Mouse (Mus musculus) liver, embryonic 16.5 days (tissue): ENCODE results near the gene Ajm1. TPM values are rescaled to one million over a fixed set of nuclear protein-coding genes. Genes with fewer than 3 reads are reported as not detected.
A peak's percentile ranks its signal among the peaks of the same experiment; 100 is the strongest.

ENCODE experiments used
- ATAC-seq: fragments of 200-750 bp; cut with Nextera tagmentation; 2 replicates; pipeline ENCODE4 v1.8.0; 2017; ENCODE audit warnings: low read depth, mild to moderate bottlenecking, moderate number of reproducible peaks, moderate library complexity
- H3K27ac ChIP-seq: fragments of 300-500 bp; sonication (generic); 2 replicates; pipeline ENCODE4 v1.5.1; 2014; ENCODE audit warnings: mild to moderate bottlenecking, low read length
- H3K27me3 ChIP-seq: fragments of 300-500 bp; sonication (generic); 2 replicates; pipeline ENCODE4 v1.6.1; 2014; ENCODE audit warnings: low read depth, low read length, mixed read lengths; ENCODE audit not compliant: control insufficient read depth, insufficient read depth
- H3K36me3 ChIP-seq: fragments of 300-500 bp; sonication (generic); 2 replicates; pipeline ENCODE4 v1.6.1; 2014; ENCODE audit warnings: mild to moderate bottlenecking; ENCODE audit not compliant: control insufficient read depth, insufficient read depth
- H3K4me1 ChIP-seq: fragments of 300-500 bp; sonication (generic); 2 replicates; pipeline ENCODE4 v1.6.1; 2014; ENCODE audit warnings: low read depth, low read length, mixed read lengths; ENCODE audit not compliant: control insufficient read depth
- H3K4me2 ChIP-seq: fragments of 300-500 bp; sonication (generic); 2 replicates; pipeline ENCODE4 v1.6.1; 2014; ENCODE audit warnings: low read depth, low read length, mixed read lengths
- H3K4me3 ChIP-seq: fragments of 300-500 bp; sonication (generic); 2 replicates; pipeline ENCODE4 v1.5.1; 2014; ENCODE audit warnings: low read depth, mild to moderate bottlenecking, low read length
- H3K9ac ChIP-seq: fragments of 300-500 bp; sonication (generic); 2 replicates; pipeline ENCODE4 v1.6.1; 2014; ENCODE audit warnings: low read depth, low read length
- H3K9me3 ChIP-seq: fragments of 300-500 bp; sonication (generic); replicated peaks from 2 replicates; pipeline ENCODE4 v1.6.1; 2016; ENCODE audit warnings: low read length; ENCODE audit not compliant: control insufficient read depth
- WGBS: fragments of 180-500 bp; shearing (Covaris S2); extraction: QIAGEN DNeasy Blood & Tissue Kit; methylation state at CpG from one replicate; pipeline ENCODE4 v1.1.7; 2014; ENCODE audit not compliant: insufficient replicate concordance; 5-methylcytosine and 5-hydroxymethylcytosine counted together
- polyA plus RNA-seq: library from polyadenylated mRNA; unstranded; fragments of >200 nt; fragmentation: Nextera tagmentation; extraction: Ambion mirVana; gene quantifications from 2 replicates; pipeline ENCODE4 v1.2.1, GENCODE M21; 2015

The Ajm1 gene
- polyA plus RNA-seq, 1 experiment from 2014 or later = 0.07 TPM

DNA sequence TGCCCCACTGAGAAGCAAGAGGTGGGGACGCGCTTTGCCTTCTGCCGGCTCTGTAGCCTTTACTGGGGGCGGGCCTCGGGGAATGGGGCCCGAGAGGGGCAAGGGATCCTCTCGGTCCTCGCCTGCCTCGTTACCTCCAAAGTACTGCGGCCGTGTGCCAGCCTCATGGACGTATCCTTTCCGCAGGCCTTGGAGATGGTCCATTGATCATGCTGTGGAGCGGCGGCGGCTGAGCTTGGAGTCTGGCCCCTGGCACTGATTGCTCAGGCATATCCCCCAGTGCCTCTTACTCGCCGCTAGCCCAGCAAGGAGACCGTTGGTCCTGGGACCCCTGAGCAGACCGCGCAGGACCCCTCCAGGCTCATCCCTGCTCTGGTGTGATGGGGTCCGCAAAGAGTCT lies 34.8 kb upstream of the Ajm1 start:
- Histone ChIP-seq H3K36me3 (no peaks in the 10 kb centered on the region), H3K27me3 (peaks cover 22% of the 10 kb centered on the region), H3K4me2 (no peak overlapping the region), H3K27ac (no peak overlapping the region), H3K4me1 (no peaks in the 10 kb centered on the region; the same call in 1 of the 2 replicates), H3K4me3 (no peak overlapping the region), H3K9ac (no peak overlapping the region), H3K9me3 (no peaks in the 10 kb centered on the region)
- no peak for ATAC-seq
- WGBS = 19% methylated on average over 22 of the region's 22 CpGs

DNA sequence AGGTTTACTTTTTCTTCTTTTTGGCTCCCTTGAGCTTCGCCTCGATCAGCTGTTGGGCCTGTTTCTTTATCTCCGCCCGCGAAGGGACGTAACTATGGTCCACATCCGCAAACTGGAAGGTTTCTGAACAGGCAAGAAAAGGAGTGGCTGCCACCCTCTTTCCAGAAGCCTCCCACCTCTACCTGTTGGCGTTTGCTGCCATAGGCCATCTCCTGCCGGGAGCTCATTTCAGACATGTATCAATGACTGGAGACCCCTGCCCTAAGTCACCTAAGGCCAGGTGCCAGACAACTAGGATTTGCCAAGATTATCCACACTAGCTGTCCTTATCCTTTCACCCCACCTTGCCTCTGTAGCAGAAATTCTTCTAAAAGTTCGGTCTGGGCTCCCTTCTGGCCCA lies 27.1 kb upstream of the Ajm1 start:
- Histone ChIP-seq H3K9ac (peak overlapping the region; percentile 90), H3K27ac (0 out of 2 replicates have a peak overlapping the region, but pooled peaks have one; percentile 30)
- WGBS = 51% methylated on average over 10 of the region's 10 CpGs

DNA sequence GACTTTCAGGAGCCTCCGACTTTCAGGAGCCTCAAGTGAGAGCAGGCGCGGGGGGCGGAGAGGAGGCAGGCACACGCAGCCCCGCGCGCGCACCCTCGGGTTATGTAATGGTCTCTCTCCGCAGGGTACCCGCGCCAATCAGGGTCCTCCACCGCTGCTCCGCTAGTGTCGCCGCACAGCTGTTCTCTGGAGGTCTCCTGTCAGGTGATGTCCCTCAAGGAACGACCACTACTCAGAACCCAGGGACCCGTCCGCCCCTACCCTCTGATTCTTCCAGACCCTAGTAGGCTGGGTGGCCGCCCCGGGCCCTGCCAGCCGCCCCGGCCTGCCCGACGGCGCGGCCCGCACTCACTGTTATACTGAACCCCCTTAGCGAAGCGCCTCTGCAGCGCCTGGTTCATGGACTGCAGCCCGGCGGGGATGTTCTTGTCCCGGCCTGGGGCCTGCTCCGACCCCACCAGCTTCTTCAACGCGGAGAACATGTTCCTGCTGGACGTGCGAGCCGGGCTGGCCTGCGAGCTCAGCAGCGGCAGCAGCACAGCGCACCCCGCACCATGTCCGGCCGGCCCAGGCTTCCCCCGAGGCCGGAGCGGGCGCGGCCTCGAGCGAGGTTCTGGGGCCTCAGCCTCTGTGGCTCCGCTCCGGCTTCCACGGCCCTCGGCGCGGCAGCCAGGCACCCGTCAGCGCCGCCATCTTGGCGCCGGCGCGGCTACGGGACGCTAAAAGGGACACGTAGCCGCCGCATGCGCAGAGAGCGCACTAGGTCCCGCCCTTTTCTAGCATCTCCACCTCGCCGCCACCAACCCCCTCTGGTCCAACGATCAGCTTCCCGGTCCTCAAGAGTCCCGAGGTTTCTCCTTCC lies 26.4 kb upstream of the Ajm1 start, which contains the start of gene Rabl6:
Gene Rabl6, minus strand, starts transcription at position 761 of the 862 bp plus-strand sequence.
- Histone ChIP-seq H3K4me3 (peak within 1 kb of the TSS; percentile 85), H3K27ac (peak within 1 kb of the TSS; percentile 82), H3K36me3 (no peaks in the 10 kb centered on the region), H3K4me1 (peaks cover 21% of the 10 kb centered on the region), H3K9ac (peak within 1 kb of the TSS; percentile 90), H3K27me3 (no peaks in the 10 kb centered on the region), H3K9me3 (no peaks in the 10 kb centered on the region), H3K4me2 (peak within 1 kb of the TSS; percentile 78)
- peak; percentile 88 for ATAC-seq
- WGBS = under 1% methylated on average over 75 of the region's 80 CpGs

More for the DNA sequence above, 27.1 kb upstream of the Ajm1 start:
- H3K9me3 ChIP-seq = no peaks in the 10 kb centered on the region
- no peaks in the 10 kb centered on the region for H3K36me3 ChIP-seq
- ATAC-seq = 0 out of 2 replicates have a peak, but pooled peaks have one; percentile 1
- H3K4me3 ChIP-seq = peak overlapping the region; percentile 85
- H3K4me2 ChIP-seq = peak overlapping the region; percentile 78
- H3K4me1 ChIP-seq = peaks cover 21% of the 10 kb centered on the region
- no peaks in the 10 kb centered on the region for H3K27me3 ChIP-seq

DNA sequence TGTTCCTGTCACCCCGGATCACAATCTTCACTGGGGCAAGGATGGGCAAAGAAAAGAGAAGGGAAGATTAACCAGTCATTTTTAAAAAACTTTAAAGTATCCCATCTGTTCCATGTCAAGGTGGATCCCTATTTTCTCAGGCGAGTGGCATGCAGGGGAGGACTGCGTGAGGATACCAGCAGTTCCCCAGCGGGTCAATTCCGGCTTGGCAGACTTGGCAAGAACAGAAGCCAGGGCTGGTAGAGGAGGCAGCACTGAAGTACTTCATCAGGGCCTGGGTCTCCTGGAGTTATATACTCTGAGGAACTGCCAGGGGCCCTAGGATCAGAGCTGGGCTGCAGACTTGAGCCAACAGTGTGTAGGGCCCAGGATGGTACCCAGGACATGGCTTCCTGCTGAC lies 21.0 kb upstream of the Ajm1 start:
- H3K27me3 ChIP-seq = no peaks in the 10 kb centered on the region
- no peak overlapping the region for H3K4me2 ChIP-seq
- peaks cover 21% of the 10 kb centered on the region for H3K4me1 ChIP-seq
- no peaks in the 10 kb centered on the region for H3K9me3 ChIP-seq
- peaks cover 21% of the 10 kb centered on the region for H3K36me3 ChIP-seq
- 81% methylated on average over 5 of the region's 5 CpGs for WGBS
- no peak overlapping the region for H3K9ac ChIP-seq
- no peak overlapping the region for H3K4me3 ChIP-seq
- ATAC-seq = no peak
- H3K27ac ChIP-seq = no peak overlapping the region

DNA sequence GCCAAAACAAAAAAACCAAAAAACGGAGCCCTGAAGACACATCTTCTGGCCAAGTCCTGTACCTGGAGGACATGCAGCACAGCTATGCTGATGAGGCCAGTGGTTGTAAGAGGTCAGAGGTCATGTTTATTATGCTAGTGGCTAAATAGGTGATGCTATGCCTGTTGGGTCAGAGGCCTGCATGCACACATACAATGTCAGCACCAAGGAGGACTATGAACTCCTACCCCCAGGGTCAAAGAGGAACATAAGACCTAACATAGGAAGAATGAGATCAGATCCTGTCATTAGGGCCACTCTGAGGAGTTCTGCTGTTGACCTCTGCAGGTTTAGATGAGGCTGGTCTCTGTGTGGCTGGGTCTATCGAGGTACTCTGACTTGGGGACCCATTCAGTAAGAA lies 18.5 kb upstream of the Ajm1 start:
- no peak overlapping the region for H3K9ac ChIP-seq
- WGBS = 59% methylated on average over 2 of the region's 2 CpGs
- H3K9me3 ChIP-seq = no peaks in the 10 kb centered on the region
- H3K27ac ChIP-seq = no peak overlapping the region
- H3K4me3 ChIP-seq = no peak overlapping the region
- peak; percentile 80 for ATAC-seq
- peaks cover 7% of the 10 kb centered on the region for H3K4me1 ChIP-seq
- H3K4me2 ChIP-seq = no peak overlapping the region
- no peaks in the 10 kb centered on the region for H3K27me3 ChIP-seq
- H3K36me3 ChIP-seq = peaks cover 37% of the 10 kb centered on the region

GRCm38 (mm10) chr2:25598749-25599148 lies 17.2 kb upstream of the Ajm1 start:
- H3K4me2 ChIP-seq = no peak overlapping the region
- no peak overlapping the region for H3K4me3 ChIP-seq
- H3K27me3 ChIP-seq = no peaks in the 10 kb centered on the region
- no peak for ATAC-seq
- no peaks in the 10 kb centered on the region for H3K9me3 ChIP-seq
- H3K9ac ChIP-seq = no peak overlapping the region
- WGBS = 88% methylated on average over 1 of the region's 1 CpGs
- peaks cover 7% of the 10 kb centered on the region for H3K4me1 ChIP-seq
- H3K27ac ChIP-seq = no peak overlapping the region
- peaks cover 40% of the 10 kb centered on the region for H3K36me3 ChIP-seq

- ATAC-seq = no peak
- H3K9ac ChIP-seq = no peak overlapping the region
- WGBS = 80% methylated on average over 5 of the region's 5 CpGs
- H3K4me1 ChIP-seq = peaks cover 7% of the 10 kb centered on the region
- no peaks in the 10 kb centered on the region for H3K27me3 ChIP-seq
- no peaks in the 10 kb centered on the region for H3K9me3 ChIP-seq
- H3K36me3 ChIP-seq = peaks cover 40% of the 10 kb centered on the region
- H3K27ac ChIP-seq = no peak overlapping the region
- H3K4me3 ChIP-seq = no peak overlapping the region
- H3K4me2 ChIP-seq = no peak overlapping the region
Observed at GRCm38 (mm10) chr2:25596765-25597510, 15.4 kb upstream of the Ajm1 start.

DNA sequence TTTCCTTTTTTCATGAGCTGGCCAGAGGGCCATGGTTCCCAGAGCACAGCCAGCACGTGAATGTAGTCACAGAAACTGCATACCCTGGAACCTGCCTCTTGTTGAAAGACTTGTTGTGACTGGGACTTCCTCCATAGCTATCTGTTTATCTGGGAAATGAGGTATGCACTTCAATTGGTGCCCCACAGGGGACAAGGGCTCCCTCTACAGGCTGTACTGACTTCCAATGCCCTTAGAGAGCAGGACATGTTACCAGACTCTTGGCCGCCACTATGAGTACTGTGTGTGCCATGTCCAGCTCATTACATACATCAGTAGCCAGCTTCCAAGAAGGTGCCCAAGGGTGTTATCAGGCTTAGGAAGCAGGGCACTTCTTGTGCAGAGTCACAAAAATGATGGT lies 10.3 kb upstream of the Ajm1 start:
- H3K36me3 ChIP-seq = peaks cover 35% of the 10 kb centered on the region
- ATAC-seq = no peak
- H3K9me3 ChIP-seq = no peaks in the 10 kb centered on the region

More for the DNA sequence above, 10.3 kb upstream of the Ajm1 start:
- no peaks in the 10 kb centered on the region for H3K27me3 ChIP-seq
- no peak overlapping the region for H3K4me2 ChIP-seq
- WGBS = 62% methylated on average over 2 of the region's 2 CpGs
- no peaks in the 10 kb centered on the region for H3K4me1 ChIP-seq
- H3K4me3 ChIP-seq = no peak overlapping the region
- no peak overlapping the region for H3K27ac ChIP-seq
- H3K9ac ChIP-seq = no peak overlapping the region
